14 mouse cellular contexts compared by ENCODE assay signal in the genomic region with DNA sequence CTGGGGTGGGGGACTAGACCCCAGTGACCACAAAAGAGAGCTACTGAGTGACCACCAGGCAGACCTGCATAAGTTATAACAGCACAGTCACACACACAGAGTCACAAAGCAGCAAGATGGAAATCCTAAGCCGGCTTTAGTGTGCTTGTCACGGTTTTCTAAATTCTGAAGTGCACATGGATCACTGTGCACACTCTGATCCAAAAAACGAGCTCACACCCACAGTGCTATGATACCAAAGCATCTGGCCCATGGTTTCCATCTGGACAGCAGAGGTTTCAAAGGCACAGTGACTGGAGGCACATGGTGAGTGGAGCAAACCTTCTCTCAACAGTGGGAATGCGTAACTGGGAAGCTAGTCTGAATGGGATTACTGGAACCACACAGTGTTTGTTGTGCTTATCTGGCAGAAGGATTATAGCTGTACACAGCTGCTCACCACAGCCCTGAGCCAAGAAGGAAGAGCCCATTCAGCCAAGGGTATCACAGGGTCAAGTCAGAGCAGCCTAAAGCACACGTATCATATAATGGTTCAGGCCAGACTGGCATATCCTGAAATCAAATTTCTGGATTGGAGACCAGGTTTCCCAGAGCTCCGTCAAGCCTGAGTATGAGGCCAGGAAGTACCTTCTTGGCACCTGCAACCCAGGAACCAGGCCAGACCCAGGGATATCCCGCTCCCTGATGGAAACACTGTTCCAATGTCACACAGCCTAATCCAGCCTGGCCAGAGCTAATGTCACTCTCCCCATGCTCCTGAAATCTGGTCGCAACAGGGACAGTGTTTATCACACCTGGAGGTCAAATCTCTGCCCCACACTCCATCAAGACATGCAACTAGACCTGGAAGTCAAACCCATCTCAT. TPM values are rescaled to one million over a fixed set of nuclear protein-coding genes. Genes with fewer than 3 reads are reported as not detected.
DNase-seq lines count a peak whose midpoint lies in the region; ATAC-seq lines count a peak whose summit lies in the region.
"Had no signal": no experiment of that assay in that cellular context is flagged by ENCODE, and none has a peak within 500 bp of the region (broad histone marks: within the 10 kb centered on the region; RNA-seq: fewer than 3 reads in every experiment).

No protein-coding gene starts in this region.

- H3K9me3 ChIP-seq in forebrain, embryonic 14.5 days (replicated peaks; ENCODE audit: control insufficient read depth, low read length): no peaks in the 10 kb centered on the region
- no peaks in the 10 kb centered on the region for H3K9me3 ChIP-seq in forebrain, embryonic 12.5 days
- H3K9me3 ChIP-seq in embryonic facial prominence, embryonic 15.5 days (replicated peaks): no peaks in the 10 kb centered on the region
- H3K9me3 ChIP-seq in neural tube, embryonic 15.5 days (replicated peaks): no peaks in the 10 kb centered on the region

- H3K9ac ChIP-seq in forebrain, embryonic 14.5 days (ENCODE audit: low read length): no peak overlapping the region
- no peak overlapping the region for H3K9ac ChIP-seq in forebrain, embryonic 12.5 days
- no peak overlapping the region for H3K9ac ChIP-seq in embryonic facial prominence, embryonic 15.5 days
- no peak overlapping the region for H3K9ac ChIP-seq in neural tube, embryonic 15.5 days (replicated peaks)

- H3K4me2 ChIP-seq in forebrain, embryonic 14.5 days (ENCODE audit: low read length): no peak overlapping the region
- H3K4me2 ChIP-seq in forebrain, embryonic 12.5 days: no peak overlapping the region
- no peak overlapping the region for H3K4me2 ChIP-seq in embryonic facial prominence, embryonic 15.5 days (replicated peaks)
- no peak overlapping the region for H3K4me2 ChIP-seq in neural tube, embryonic 15.5 days

- H3K36me3 ChIP-seq in forebrain, embryonic 14.5 days (ENCODE audit: control insufficient read depth, insufficient read depth, low read length): peaks cover 55% of the 10 kb centered on the region
- H3K36me3 ChIP-seq in forebrain, embryonic 12.5 days (replicated peaks): peaks cover 46% of the 10 kb centered on the region
- H3K36me3 ChIP-seq in embryonic facial prominence, embryonic 15.5 days: peaks cover 16% of the 10 kb centered on the region; the same call in 1 of the 2 replicates
- peaks cover 31% of the 10 kb centered on the region for H3K36me3 ChIP-seq in neural tube, embryonic 15.5 days

- H3K4me1 ChIP-seq in forebrain, embryonic 14.5 days (ENCODE audit: control insufficient read depth, insufficient read depth, low read length): no peaks in the 10 kb centered on the region
- no peaks in the 10 kb centered on the region for H3K4me1 ChIP-seq in forebrain, embryonic 12.5 days
- no peaks in the 10 kb centered on the region for H3K4me1 ChIP-seq in embryonic facial prominence, embryonic 15.5 days
- H3K4me1 ChIP-seq in neural tube, embryonic 15.5 days: no peaks in the 10 kb centered on the region

- H3K27ac ChIP-seq in forebrain, embryonic 14.5 days (ENCODE audit: low read depth, low read length): no peak overlapping the region
- H3K27ac ChIP-seq in forebrain, embryonic 12.5 days: no peak overlapping the region
- no peak overlapping the region for H3K27ac ChIP-seq in embryonic facial prominence, embryonic 15.5 days (replicated peaks)
- H3K27ac ChIP-seq in neural tube, embryonic 15.5 days (replicated peaks): 0 out of 2 replicates have a peak overlapping the region, but pooled peaks have one; percentile 23

- WGBS in forebrain, embryonic 14.5 days: 79% methylated on average over 8 of the region's 8 CpGs
- 84% methylated on average over 8 of the region's 8 CpGs for WGBS in forebrain, embryonic 12.5 days
- 78% methylated on average over 8 of the region's 8 CpGs for WGBS in embryonic facial prominence, embryonic 15.5 days
- 88% methylated on average over 8 of the region's 8 CpGs for WGBS in neural tube, embryonic 15.5 days

- H3K27me3 ChIP-seq in forebrain, embryonic 14.5 days (replicated peaks; ENCODE audit: control insufficient read depth, insufficient read depth, low read length): no peaks in the 10 kb centered on the region
- H3K27me3 ChIP-seq in forebrain, embryonic 12.5 days: no peaks in the 10 kb centered on the region
- no peaks in the 10 kb centered on the region for H3K27me3 ChIP-seq in embryonic facial prominence, embryonic 15.5 days
- H3K27me3 ChIP-seq in neural tube, embryonic 15.5 days (replicated peaks): no peaks in the 10 kb centered on the region

- peak; percentile 34; the same call in 1 of the 2 replicates for ATAC-seq in forebrain, embryonic 14.5 days
- ATAC-seq in forebrain, embryonic 12.5 days (ENCODE audit: low FRiP score): no peak
- peak; percentile 64; the same call in 1 of the 2 replicates for ATAC-seq in embryonic facial prominence, embryonic 15.5 days (ENCODE audit: insufficient number of reproducible peaks, low FRiP score, low TSS enrichment, low read depth)
- peak; percentile 51; the same call in 1 of the 2 replicates for ATAC-seq in neural tube, embryonic 15.5 days (ENCODE audit: low FRiP score)
- no peak for ATAC-seq in megakaryocyte-erythroid progenitor cell, adult 5-6 weeks (replicated peaks; ENCODE audit: low FRiP score, low TSS enrichment, poor library complexity, severe bottlenecking)

- DNase-seq in forebrain, embryonic 14.5 days (ENCODE audit: low spot score): no peak
- DNase-seq in layer of hippocampus, adult 18-20 months (ENCODE audit: low spot score in 2 of 2): peak; percentile 10 to 66
- DNase-seq in layer of hippocampus, postnatal 10 days (ENCODE audit: low spot score in 2 of 2): no peak
- no peak for DNase-seq in frontal cortex, postnatal 14 days (ENCODE audit: low spot score in 2 of 2)
- DNase-seq: adrenal gland, postnatal 25 days; gastrocnemius, postnatal 10 days; kidney, postnatal 14 days; left cerebral cortex, postnatal 4 days; lung, adult 18-20 months had no signal

- H3K4me3 ChIP-seq in forebrain, embryonic 14.5 days (ENCODE audit: low read depth, low read length): no peak overlapping the region
- H3K4me3 ChIP-seq in forebrain, embryonic 12.5 days (replicated peaks): no peak overlapping the region
- H3K4me3 ChIP-seq in embryonic facial prominence, embryonic 15.5 days (replicated peaks): no peak overlapping the region
- H3K4me3 ChIP-seq in neural tube, embryonic 15.5 days (replicated peaks): no peak overlapping the region

RNA-seq across cellular contexts. Expression of gene 1500015O10Rik, which starts 24.3 kb away (rescaled TPM):
- 29.5 and 31.8 TPM in 2 replicates for polyA plus RNA-seq in forebrain, embryonic 14.5 days (2014; fragmentation: Nextera tagmentation; extraction: Ambion mirVana)
- 1.1 and 2.7 TPM in 2 replicates for polyA plus RNA-seq in forebrain, embryonic 12.5 days (2016; fragmentation: Nextera tagmentation; extraction: Ambion mirVana)
- total RNA-seq in layer of hippocampus, adult 18-20 months (2021): 1 to 10 TPM in 1 of 2 experiments, under 1 TPM in 1; 0.63 to 7.3 TPM
- total RNA-seq in layer of hippocampus, postnatal 10 days (2021): 10 to 100 TPM in 1 of 2 experiments, 1 to 10 TPM in 1; 3.3 to 16.2 TPM
- 32.7 and 41.6 TPM in 2 replicates for polyA plus RNA-seq in embryonic facial prominence, embryonic 15.5 days (2015; fragmentation: Nextera tagmentation; extraction: Ambion mirVana)
- polyA plus RNA-seq in neural tube, embryonic 15.5 days (2015; fragmentation: Nextera tagmentation; extraction: Ambion mirVana): 27.2 and 30.5 TPM in 2 replicates
- total RNA-seq in megakaryocyte-erythroid progenitor cell, adult 5-6 weeks (2014; fragmentation: Nextera tagmentation): not detected in 2 replicates
- not detected in 2 replicates for total RNA-seq in megakaryocyte-erythroid progenitor cell, adult 5-6 weeks (2017)
- total RNA-seq: monocyte, adult 5-6 weeks had no signal

Comparison
In these comparisons a context has a peak if more than half of its experiments do, and no peak if none do; other contexts are left out.
1. ATAC-seq: peak in forebrain, embryonic 14.5 days (single experiment), embryonic facial prominence, embryonic 15.5 days (single experiment) and neural tube, embryonic 15.5 days (single experiment); none in forebrain, embryonic 12.5 days (single experiment) and megakaryocyte-erythroid progenitor cell, adult 5-6 weeks (single experiment).
2. DNase-seq: peak in layer of hippocampus, adult 18-20 months (2 of 2); none in forebrain, embryonic 14.5 days (single experiment), layer of hippocampus, postnatal 10 days (0 of 2) and frontal cortex, postnatal 14 days (0 of 2).